Mouse (Mus musculus) embryonic facial prominence, embryonic 13.5 days (tissue): ENCODE results near the gene Klhl18. TPM values are rescaled to one million over a fixed set of nuclear protein-coding genes. Genes with fewer than 3 reads are reported as not detected.

Experiments
- ATAC-seq: fragments of 200-750 bp; cut with Nextera tagmentation; 2 replicates; pipeline ENCODE4 v1.8.0; 2017; ENCODE audit warnings: low read depth; ENCODE audit not compliant: insufficient number of reproducible peaks, insufficient read depth, low FRiP score, low TSS enrichment
- H3K27ac ChIP-seq: fragments of 300-500 bp; sonication (generic); 2 replicates; pipeline ENCODE4 v1.5.1; 2015; ENCODE audit warnings: moderate library complexity, mild to moderate bottlenecking, inconsistent platforms
- H3K27me3 ChIP-seq: fragments of 300-500 bp; sonication (generic); 2 replicates; pipeline ENCODE4 v1.6.1; 2015; ENCODE audit warnings: mild to moderate bottlenecking, inconsistent platforms
- H3K36me3 ChIP-seq: fragments of 300-500 bp; sonication (generic); 2 replicates; pipeline ENCODE4 v1.6.1; 2015; ENCODE audit warnings: mild to moderate bottlenecking, inconsistent platforms
- H3K4me1 ChIP-seq: fragments of 300-500 bp; sonication (generic); 2 replicates; pipeline ENCODE4 v1.6.1; 2015; ENCODE audit warnings: inconsistent platforms
- H3K4me2 ChIP-seq: fragments of 300-500 bp; sonication (generic); 2 replicates; pipeline ENCODE4 v1.6.1; 2015; ENCODE audit warnings: moderate library complexity, mild to moderate bottlenecking, inconsistent platforms
- H3K4me3 ChIP-seq: fragments of 300-500 bp; sonication (generic); 2 replicates; pipeline ENCODE4 v1.5.1; 2015; ENCODE audit warnings: mild to moderate bottlenecking, inconsistent platforms
- H3K9ac ChIP-seq: fragments of 300-500 bp; sonication (generic); 2 replicates; pipeline ENCODE4 v1.6.1; 2015; ENCODE audit warnings: mild to moderate bottlenecking, inconsistent platforms
- H3K9me3 ChIP-seq: fragments of 300-500 bp; sonication (generic); 2 replicates; pipeline ENCODE4 v1.6.1; 2016; ENCODE audit warnings: inconsistent platforms
- WGBS: fragments of 180-500 bp; shearing (Covaris S2); methylation state at CpG from one replicate; pipeline ENCODE4 v1.1.7; 2015; ENCODE audit warnings: mixed read lengths; 5-methylcytosine and 5-hydroxymethylcytosine counted together
- polyA plus RNA-seq: library from polyadenylated mRNA; unstranded; fragments of >200 nt; fragmentation: Nextera tagmentation; extraction: Ambion mirVana; gene quantifications from 2 replicates; pipeline ENCODE4 v1.2.1, GENCODE M21; 2015

The Klhl18 gene
- polyA plus RNA-seq, 1 experiment from 2014 or later = 9.3 TPM

GRCm38 (mm10) chr9:110459145-110459727 is 17.3 kb downstream of the Klhl18 start:
- Histone ChIP-seq H3K27me3 (no peaks in the 10 kb centered on the region), H3K9ac (no peak overlapping the region), H3K4me1 (no peaks in the 10 kb centered on the region), H3K36me3 (peaks cover 6% of the 10 kb centered on the region; the same call in 1 of the 2 replicates), H3K27ac (no peak overlapping the region), H3K9me3 (no peaks in the 10 kb centered on the region), H3K4me3 (no peak overlapping the region), H3K4me2 (no peak overlapping the region)
- 76% methylated on average over 2 of the region's 2 CpGs for WGBS
- no peak for ATAC-seq

GRCm38 (mm10) chr9:110457926-110458325 is 18.6 kb downstream of the Klhl18 start:
- 82% methylated on average over 3 of the region's 3 CpGs for WGBS
- no peak for ATAC-seq
- no peaks in the 10 kb centered on the region for H3K27me3 ChIP-seq

GRCm38 (mm10) chr9:110452523-110452922 is 24.0 kb downstream of the Klhl18 start:
- ATAC-seq = no peak
- Histone ChIP-seq H3K27ac (no peak overlapping the region), H3K4me3 (no peak overlapping the region), H3K27me3 (no peaks in the 10 kb centered on the region), H3K4me2 (no peak overlapping the region), H3K36me3 (peaks cover 17% of the 10 kb centered on the region), H3K4me1 (peaks cover 4% of the 10 kb centered on the region; the same call in 1 of the 2 replicates), H3K9ac (no peak overlapping the region), H3K9me3 (no peaks in the 10 kb centered on the region)
- WGBS = 75% methylated on average over 3 of the region's 3 CpGs

More at GRCm38 (mm10) chr9:110457926-110458325, 18.6 kb downstream of the Klhl18 start:
- Histone ChIP-seq H3K4me2 (no peak overlapping the region), H3K9ac (no peak overlapping the region), H3K9me3 (no peaks in the 10 kb centered on the region), H3K4me1 (no peaks in the 10 kb centered on the region), H3K4me3 (no peak overlapping the region), H3K27ac (no peak overlapping the region), H3K36me3 (peaks cover 6% of the 10 kb centered on the region; the same call in 1 of the 2 replicates)

- H3K9ac ChIP-seq = peak overlapping the region; percentile 36; the same call in 1 of the 2 replicates
- H3K4me3 ChIP-seq = no peak overlapping the region
- H3K9me3 ChIP-seq = no peaks in the 10 kb centered on the region
- peaks cover 14% of the 10 kb centered on the region for H3K36me3 ChIP-seq
- H3K4me1 ChIP-seq = peaks cover 4% of the 10 kb centered on the region; the same call in 1 of the 2 replicates
- H3K27ac ChIP-seq = no peak overlapping the region
- ATAC-seq = peak; percentile 72; the same call in 1 of the 2 replicates
- no peak overlapping the region for H3K4me2 ChIP-seq
- H3K27me3 ChIP-seq = no peaks in the 10 kb centered on the region
- WGBS = 25% methylated on average over 11 of the region's 11 CpGs
Measured at GRCm38 (mm10) chr9:110448857-110449617, 27.5 kb downstream of the Klhl18 start.

- Histone ChIP-seq H3K36me3 (peaks cover 14% of the 10 kb centered on the region), H3K27me3 (no peaks in the 10 kb centered on the region), H3K4me2 (no peak overlapping the region), H3K4me3 (no peak overlapping the region), H3K27ac (no peak overlapping the region), H3K9me3 (no peaks in the 10 kb centered on the region), H3K4me1 (peaks cover 4% of the 10 kb centered on the region; the same call in 1 of the 2 replicates), H3K9ac (peak overlapping the region; percentile 36; the same call in 1 of the 2 replicates)
- ATAC-seq = no peak
- 83% methylated on average over 15 of the region's 15 CpGs for WGBS
Measured at GRCm38 (mm10) chr9:110448356-110448755, 28.1 kb downstream of the Klhl18 start.

GRCm38 (mm10) chr9:110440559-110440958 is 35.9 kb downstream of the Klhl18 start:
- ATAC-seq = no peak

GRCm38 (mm10) chr9:110440049-110440448 is 36.4 kb downstream of the Klhl18 start:
- Histone ChIP-seq H3K36me3 (peaks cover 43% of the 10 kb centered on the region), H3K4me3 (no peak overlapping the region), H3K27ac (no peak overlapping the region), H3K9me3 (no peaks in the 10 kb centered on the region), H3K4me2 (no peak overlapping the region), H3K9ac (no peak overlapping the region), H3K27me3 (no peaks in the 10 kb centered on the region), H3K4me1 (no peaks in the 10 kb centered on the region)
- ATAC-seq = no peak
- 43% methylated on average over 5 of the region's 5 CpGs for WGBS

More at GRCm38 (mm10) chr9:110440559-110440958, 35.9 kb downstream of the Klhl18 start:
- H3K36me3 ChIP-seq = peaks cover 38% of the 10 kb centered on the region
- H3K27ac ChIP-seq = no peak overlapping the region
- 91% methylated on average over 6 of the region's 6 CpGs for WGBS
- no peaks in the 10 kb centered on the region for H3K27me3 ChIP-seq
- no peak overlapping the region for H3K4me3 ChIP-seq
- H3K4me2 ChIP-seq = no peak overlapping the region
- no peaks in the 10 kb centered on the region for H3K4me1 ChIP-seq
- no peak overlapping the region for H3K9ac ChIP-seq
- no peaks in the 10 kb centered on the region for H3K9me3 ChIP-seq

GRCm38 (mm10) chr9:110436041-110436440 is 40.5 kb downstream of the Klhl18 start:
- WGBS = 92% methylated on average over 11 of the region's 11 CpGs
- Histone ChIP-seq H3K27ac (no peak overlapping the region), H3K36me3 (peaks cover 48% of the 10 kb centered on the region), H3K4me2 (no peak overlapping the region), H3K9ac (no peak overlapping the region), H3K9me3 (no peaks in the 10 kb centered on the region), H3K27me3 (no peaks in the 10 kb centered on the region), H3K4me3 (no peak overlapping the region), H3K4me1 (no peaks in the 10 kb centered on the region)
- ATAC-seq = no peak

- Histone ChIP-seq H3K4me3 (no peak overlapping the region), H3K27me3 (no peaks in the 10 kb centered on the region), H3K27ac (no peak overlapping the region), H3K9me3 (no peaks in the 10 kb centered on the region), H3K4me1 (no peaks in the 10 kb centered on the region), H3K4me2 (no peak overlapping the region), H3K9ac (no peak overlapping the region), H3K36me3 (peaks cover 71% of the 10 kb centered on the region)
- 97% methylated on average over 2 of the region's 2 CpGs for WGBS
- no peak for ATAC-seq
Measured at GRCm38 (mm10) chr9:110433045-110433444, 43.4 kb downstream of the Klhl18 start.

- Histone ChIP-seq H3K27me3 (no peaks in the 10 kb centered on the region), H3K4me2 (no peak overlapping the region), H3K4me3 (no peak overlapping the region), H3K9me3 (no peaks in the 10 kb centered on the region), H3K4me1 (no peaks in the 10 kb centered on the region), H3K36me3 (peaks cover 75% of the 10 kb centered on the region), H3K9ac (no peak overlapping the region), H3K27ac (no peak overlapping the region)
- no peak for ATAC-seq
- WGBS = 88% methylated on average over 8 of the region's 8 CpGs
Measured at GRCm38 (mm10) chr9:110431241-110431640, 45.3 kb downstream of the Klhl18 start.

- no peak for ATAC-seq
- WGBS = 90% methylated on average over 12 of the region's 12 CpGs
- no peaks in the 10 kb centered on the region for H3K9me3 ChIP-seq
- no peaks in the 10 kb centered on the region for H3K36me3 ChIP-seq
- H3K27me3 ChIP-seq = no peaks in the 10 kb centered on the region
- H3K27ac ChIP-seq = no peak within 1 kb of the TSS
- H3K4me1 ChIP-seq = no peaks in the 10 kb centered on the region
- no peak within 1 kb of the TSS for H3K4me3 ChIP-seq
- H3K9ac ChIP-seq = no peak within 1 kb of the TSS
- no peak within 1 kb of the TSS for H3K4me2 ChIP-seq
Measured at GRCm38 (mm10) chr9:110419511-110420112, 56.9 kb downstream of the Klhl18 start, which contains the start of gene Ngp. Ngp (plus strand) TSS chr9:110419747.
